Mouse (Mus musculus): ENCODE measurements at regions not wholly inside any gene's neighbourhood (a gene's known extent, or its start where the extent isn't known, plus 50 kb on each side); places are given as distances from the start of the nearest gene placed in this dataset.

DNA sequence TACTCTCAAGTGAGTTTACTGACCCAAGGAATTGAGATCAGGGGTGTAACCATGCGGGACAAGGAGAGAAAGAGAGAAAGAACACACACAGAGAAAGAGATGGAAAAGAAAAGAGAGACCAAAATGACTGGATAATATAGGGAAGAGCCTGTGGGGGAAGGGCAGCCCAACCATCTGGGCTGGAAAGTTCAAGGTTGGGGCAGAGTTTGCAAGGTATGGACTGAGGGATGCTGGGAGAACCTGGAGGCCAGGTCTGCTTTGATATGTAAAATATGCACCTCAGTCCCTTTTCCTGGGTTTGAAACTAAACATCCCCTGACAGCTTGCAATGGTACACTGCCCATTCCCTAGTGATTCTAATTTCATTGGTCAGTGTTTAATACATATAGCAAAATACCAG lies 431.2 kb upstream of the Atp10a start:
- TF ChIP-seq EP300 (IDR thresholded peaks at IDR 0.05; ENCODE audit: low read length) (no peak), MAFK (IDR thresholded peaks at IDR 0.05; ENCODE audit: insufficient replicate concordance, low read length) (no peak), CTCF (conservative IDR thresholded peaks at IDR 0.05 in 1 of 2, IDR thresholded peaks at IDR 0.05 in 1 of 2; ENCODE audit: low read depth in 2 of 2, low read length in 2 of 2) (no peak), GABPA (IDR thresholded peaks at IDR 0.05; ENCODE audit: insufficient replicate concordance, low read depth, low read length) (no peak), POLR2A (IDR thresholded peaks at IDR 0.05; ENCODE audit: low read depth, low read length) (no peak), ZNF384 (IDR thresholded peaks at IDR 0.05; ENCODE audit: low read depth, low read length) (no peak), JUND (conservative IDR thresholded peaks at IDR 0.05; ENCODE audit: low read depth, low read length) (no peak), MYC (IDR thresholded peaks at IDR 0.05; ENCODE audit: low read depth, low read length) (no peak)
